Mouse (Mus musculus) stomach, postnatal 0 days (tissue): Measurements from ENCODE around the gene Zfhx3.

ENCODE experiments used
- CTCF ChIP-seq: IDR thresholded peaks from 2 replicates; pipeline ENCODE4 v1.5.1; 2016; ENCODE audit warnings: antibody characterized with exemption, low read depth, mild to moderate bottlenecking, moderate library complexity
- EP300 ChIP-seq: optimal IDR thresholded peaks from 2 replicates; pipeline ENCODE3; 2016; ENCODE audit warnings: antibody characterized with exemption

DNA sequence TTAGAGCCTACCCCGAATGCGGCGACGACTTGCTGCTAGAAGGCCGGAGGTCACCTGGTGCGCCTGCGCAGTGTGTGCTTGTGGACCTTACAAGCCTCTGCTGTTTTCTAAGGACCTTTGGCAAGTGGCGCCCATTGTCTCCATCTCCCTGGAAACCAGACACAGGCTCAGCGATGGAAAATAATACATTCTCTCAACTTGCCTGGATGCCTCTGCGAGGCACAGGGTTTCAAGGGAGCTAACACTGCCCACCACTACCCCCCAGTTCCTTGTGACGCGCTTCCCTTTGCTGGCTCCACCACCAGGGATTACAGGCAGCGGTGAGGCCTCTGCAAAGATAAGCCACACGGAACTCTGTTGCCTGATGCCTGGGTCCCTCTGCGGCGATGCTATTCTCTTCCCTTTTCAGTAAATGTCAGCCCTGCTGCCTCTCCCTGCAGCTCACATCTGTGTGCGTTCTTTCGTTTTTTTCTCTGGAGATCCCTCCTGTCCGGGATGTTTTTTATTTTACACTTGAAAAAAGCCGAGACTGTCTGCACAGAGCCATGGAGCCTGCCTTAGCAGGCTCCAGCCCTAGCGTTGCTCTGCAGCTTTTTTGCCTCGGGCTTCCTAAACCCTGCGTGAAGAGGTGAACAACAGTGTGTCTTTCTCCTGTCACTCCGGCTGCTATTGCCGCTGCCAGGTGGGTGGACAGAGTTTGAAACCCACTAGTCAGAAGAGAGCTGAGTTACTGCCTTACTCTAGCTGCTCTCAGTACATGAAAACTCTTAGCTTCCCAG is 464.5 kb downstream of the Zfhx3 start:
- TF ChIP-seq CTCF = no peak
- no peak for TF ChIP-seq EP300
